Mouse (Mus musculus) liver, embryonic 12.5 days (tissue): ENCODE measurements at regions not wholly inside any gene's neighbourhood (a gene's known extent, or its start where the extent isn't known, plus 50 kb on each side); places are given as distances from the start of the nearest gene placed in this dataset.

Experiments
- ATAC-seq: fragments of 200-750 bp; cut with Nextera tagmentation; 2 replicates; pipeline ENCODE4 v1.8.0; 2017; ENCODE audit warnings: moderate number of reproducible peaks, mild to moderate bottlenecking, moderate library complexity
- H3K27ac ChIP-seq: fragments of 300-500 bp; sonication (generic); 2 replicates; pipeline ENCODE4 v1.5.1; 2016; ENCODE audit warnings: mild to moderate bottlenecking
- H3K27me3 ChIP-seq: fragments of 300-500 bp; sonication (generic); replicated peaks from 2 replicates; pipeline ENCODE4 v1.6.1; 2016; ENCODE audit warnings: mild to moderate bottlenecking, moderate library complexity
- H3K36me3 ChIP-seq: fragments of 300-500 bp; sonication (generic); 2 replicates; pipeline ENCODE4 v1.6.1; 2016; ENCODE audit warnings: mild to moderate bottlenecking, moderate library complexity
- H3K4me1 ChIP-seq: fragments of 300-500 bp; sonication (generic); 2 replicates; pipeline ENCODE4 v1.6.1; 2016
- H3K4me2 ChIP-seq: fragments of 300-500 bp; sonication (generic); 2 replicates; pipeline ENCODE4 v1.6.1; 2016; ENCODE audit warnings: mild to moderate bottlenecking, moderate library complexity
- H3K4me3 ChIP-seq: fragments of 300-500 bp; sonication (generic); 2 replicates; pipeline ENCODE4 v1.5.1; 2016; ENCODE audit warnings: mild to moderate bottlenecking, moderate library complexity
- H3K9ac ChIP-seq: fragments of 300-500 bp; sonication (generic); 2 replicates; pipeline ENCODE4 v1.6.1; 2016; ENCODE audit warnings: mild to moderate bottlenecking, moderate library complexity
- H3K9me3 ChIP-seq: fragments of 300-500 bp; sonication (generic); replicated peaks from 2 replicates; pipeline ENCODE4 v1.6.1; 2016; ENCODE audit warnings: mild to moderate bottlenecking, moderate library complexity
- WGBS: fragments of 180-500 bp; shearing (Covaris S2); methylation state at CpG from one replicate; pipeline ENCODE4 v1.1.7; 2016; ENCODE audit not compliant: insufficient replicate concordance; 5-methylcytosine and 5-hydroxymethylcytosine counted together

DNA sequence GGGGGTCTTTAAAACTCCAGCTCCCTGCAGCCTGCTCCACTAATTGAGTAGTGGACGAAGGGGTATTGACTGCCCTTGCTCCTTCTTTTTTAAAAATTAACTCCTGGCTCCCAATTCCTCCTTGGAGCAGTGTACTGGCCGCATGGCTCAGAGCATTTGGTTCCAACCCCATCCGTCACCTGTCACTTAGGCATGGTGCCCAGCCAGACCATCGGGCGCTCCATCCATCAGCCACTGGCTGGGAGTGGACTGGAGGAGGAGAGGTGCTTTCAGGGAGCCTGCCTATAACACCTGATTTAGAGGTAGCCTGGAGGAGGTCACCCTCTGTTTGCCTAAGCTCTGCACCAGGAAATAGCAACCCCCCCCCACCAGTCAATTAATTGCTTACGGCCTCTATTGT is 66.4 kb upstream of the Glce start:
- no peak overlapping the region for H3K4me3 ChIP-seq
- H3K9me3 ChIP-seq: no peaks in the 10 kb centered on the region
- no peak overlapping the region for H3K4me2 ChIP-seq
- H3K27ac ChIP-seq: no peak overlapping the region
- H3K27me3 ChIP-seq: peaks cover 27% of the 10 kb centered on the region
- 51% methylated on average over 6 of the region's 6 CpGs for WGBS
- no peaks in the 10 kb centered on the region for H3K36me3 ChIP-seq
- no peak overlapping the region for H3K9ac ChIP-seq
- peaks cover 12% of the 10 kb centered on the region for H3K4me1 ChIP-seq
- no peak for ATAC-seq

DNA sequence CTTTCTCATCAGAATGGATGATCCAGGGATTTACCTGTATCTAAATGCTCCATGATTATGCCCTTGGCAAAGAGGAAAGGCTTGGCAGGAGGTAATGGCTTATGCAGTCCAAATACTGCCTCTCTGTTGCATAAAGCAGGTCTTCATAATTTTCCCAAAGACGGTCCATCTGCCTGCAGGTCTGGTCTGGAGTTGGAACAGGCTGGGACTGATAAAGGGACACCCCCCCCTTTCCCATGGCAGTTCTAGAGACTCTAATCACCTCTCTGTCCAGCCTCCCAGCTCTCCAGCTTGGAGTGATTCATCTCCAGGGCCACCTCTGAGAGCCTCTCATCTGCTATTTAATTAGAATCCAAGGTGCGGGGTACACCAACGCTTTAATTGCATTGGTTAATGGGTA is 65.9 kb upstream of the Glce start:
- Histone ChIP-seq H3K36me3 (no peaks in the 10 kb centered on the region), H3K9ac (no peak overlapping the region), H3K4me3 (no peak overlapping the region), H3K4me1 (peaks cover 12% of the 10 kb centered on the region), H3K27me3 (peaks cover 27% of the 10 kb centered on the region), H3K4me2 (no peak overlapping the region), H3K27ac (no peak overlapping the region), H3K9me3 (no peaks in the 10 kb centered on the region)
- no peak for ATAC-seq
- WGBS: 71% methylated on average over 3 of the region's 3 CpGs

DNA sequence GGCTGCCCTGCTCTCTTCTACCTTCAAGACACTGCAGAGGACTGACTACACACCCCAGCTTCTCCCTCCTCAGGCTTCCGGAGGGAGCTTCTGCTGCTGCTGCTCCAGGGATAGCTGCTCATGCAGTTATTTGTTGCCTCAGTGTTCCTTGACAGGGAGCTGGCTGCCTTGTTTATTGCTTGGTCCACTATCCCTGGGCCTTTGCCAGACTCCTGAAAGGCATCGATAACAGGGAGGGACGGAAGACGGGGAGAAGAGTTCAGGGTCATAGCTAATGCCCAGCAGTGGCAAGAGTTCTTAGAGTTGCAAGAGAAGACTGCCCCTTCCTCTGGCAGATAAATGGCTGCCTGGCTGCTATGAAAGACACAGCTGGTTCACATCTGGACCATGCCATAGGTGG is 64.4 kb upstream of the Glce start:
- ATAC-seq: no peak
- Histone ChIP-seq H3K4me1 (0 out of 2 replicates have a peak, but pooled peaks cover 1% of the 10 kb centered on the region), H3K9me3 (no peaks in the 10 kb centered on the region), H3K27me3 (peaks cover 27% of the 10 kb centered on the region), H3K4me3 (no peak overlapping the region), H3K4me2 (no peak overlapping the region), H3K9ac (no peak overlapping the region), H3K36me3 (no peaks in the 10 kb centered on the region), H3K27ac (no peak overlapping the region)
- 55% methylated on average over 4 of the region's 4 CpGs for WGBS

DNA sequence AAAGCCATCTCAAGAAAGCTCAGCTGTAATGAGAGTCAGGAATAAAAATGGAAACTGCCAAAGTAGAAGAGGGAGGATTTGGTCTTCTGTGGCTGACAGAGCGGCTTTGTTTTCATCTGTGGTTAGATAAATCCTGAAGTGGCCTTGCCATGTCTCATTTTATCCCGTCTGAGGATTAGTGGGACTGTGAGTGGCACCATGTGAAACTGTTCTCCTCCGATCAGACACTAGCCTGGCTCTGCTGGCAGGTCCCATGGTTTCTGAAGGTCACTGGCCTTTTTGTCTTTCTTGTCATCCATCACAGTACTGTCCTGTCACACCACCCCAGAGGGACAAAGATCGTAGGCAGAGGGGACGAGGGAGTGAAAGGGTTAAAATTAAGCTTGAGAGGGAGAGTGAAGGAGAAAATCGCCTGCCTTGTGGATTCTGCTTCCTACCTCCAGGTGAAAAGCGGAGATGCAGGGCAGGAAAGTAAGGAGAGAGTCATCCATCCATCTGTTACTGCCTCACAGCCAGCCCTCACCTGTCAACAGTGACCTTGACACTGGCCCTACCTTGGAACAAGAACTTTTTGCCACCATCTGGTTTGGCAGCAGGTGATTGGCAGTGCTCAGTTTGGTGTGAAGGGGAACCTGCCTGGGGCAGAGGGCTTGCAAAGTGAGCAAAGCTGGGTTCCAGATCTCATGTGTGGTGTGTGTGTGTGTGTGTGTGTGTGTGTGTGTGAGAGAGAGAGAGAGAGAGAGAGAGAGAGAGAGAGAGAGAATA is 63.2 kb upstream of the Glce start:
- no peak overlapping the region for H3K9ac ChIP-seq
- ATAC-seq: no peak
- H3K27ac ChIP-seq: no peak overlapping the region
- H3K9me3 ChIP-seq: no peaks in the 10 kb centered on the region
- H3K4me3 ChIP-seq: no peak overlapping the region
- H3K4me1 ChIP-seq: no peaks in the 10 kb centered on the region
- 41% methylated on average over 7 of the region's 7 CpGs for WGBS
- no peak overlapping the region for H3K4me2 ChIP-seq
- H3K36me3 ChIP-seq: no peaks in the 10 kb centered on the region
- peaks cover 22% of the 10 kb centered on the region for H3K27me3 ChIP-seq

DNA sequence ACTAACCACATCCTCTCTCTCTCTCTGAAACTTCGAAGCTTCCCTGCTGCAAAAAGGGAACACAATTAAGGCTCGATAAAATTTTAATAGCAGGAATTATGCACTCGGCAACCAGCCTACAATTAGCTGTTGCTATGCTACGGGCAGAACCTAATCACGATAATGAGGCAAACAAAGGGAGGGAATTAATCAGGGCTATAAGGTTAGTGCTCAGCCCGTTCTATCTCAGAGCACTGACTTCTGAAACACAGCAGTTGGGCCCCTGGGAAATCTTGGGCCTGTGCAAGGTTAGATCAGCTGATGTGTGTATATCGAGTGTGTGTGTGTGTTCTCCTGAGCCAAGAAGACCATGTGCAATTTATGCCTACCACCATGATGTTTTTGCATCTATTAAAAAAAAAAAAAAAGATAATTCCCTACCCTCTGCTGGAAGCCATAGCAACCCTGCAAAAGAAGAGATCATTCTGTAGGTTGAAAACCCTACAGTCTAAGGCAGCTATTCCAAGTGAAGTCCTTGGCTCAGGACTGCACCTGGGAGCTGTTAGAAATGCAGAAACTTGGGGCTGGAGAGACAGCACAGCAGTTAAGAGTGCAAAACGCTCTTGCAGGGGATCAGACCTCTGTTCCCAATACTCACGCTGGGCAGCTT is 58.9 kb upstream of the Glce start:
- H3K36me3 ChIP-seq: no peaks in the 10 kb centered on the region
- H3K9me3 ChIP-seq: no peaks in the 10 kb centered on the region
- no peak for ATAC-seq
- no peaks in the 10 kb centered on the region for H3K4me1 ChIP-seq
- no peaks in the 10 kb centered on the region for H3K27me3 ChIP-seq
- H3K9ac ChIP-seq: no peak overlapping the region
- 50% methylated on average over 9 of the region's 9 CpGs for WGBS
- no peak overlapping the region for H3K27ac ChIP-seq
- H3K4me3 ChIP-seq: no peak overlapping the region
- no peak overlapping the region for H3K4me2 ChIP-seq

DNA sequence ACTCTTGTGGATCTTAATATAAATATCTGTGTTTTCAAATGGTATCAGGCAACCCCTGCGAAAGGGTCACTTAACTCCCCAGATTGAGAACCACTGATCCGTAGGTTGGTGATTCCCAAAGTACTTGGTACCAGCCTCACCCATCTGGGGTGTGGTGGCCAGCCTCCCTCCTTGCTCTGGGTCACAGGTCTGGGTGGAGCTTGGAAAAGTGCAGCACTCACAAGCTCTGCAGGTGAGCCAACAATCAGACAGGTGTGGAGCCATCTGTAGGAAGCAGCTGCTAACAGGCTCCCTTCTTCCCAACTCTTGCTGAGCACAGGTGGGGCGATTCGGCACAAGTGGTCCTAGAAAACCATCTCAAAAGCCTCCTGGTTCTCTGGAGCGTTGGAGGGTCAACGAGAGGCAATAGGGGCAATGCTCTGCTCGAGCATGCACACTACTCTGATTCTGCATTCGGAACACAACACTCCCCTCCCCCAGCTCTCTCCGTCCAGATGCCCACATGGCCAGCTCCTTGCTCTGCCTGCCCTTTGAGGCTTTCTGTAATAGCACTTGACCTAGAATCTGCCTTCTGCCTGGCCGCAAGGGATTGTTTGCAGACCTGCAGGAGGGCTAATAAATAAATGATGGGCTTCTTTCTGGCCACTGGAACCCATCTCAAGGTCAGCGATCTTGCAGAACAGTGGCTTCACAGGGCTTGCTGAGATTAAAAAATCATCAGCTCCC is 58.2 kb upstream of the Glce start:
- no peaks in the 10 kb centered on the region for H3K36me3 ChIP-seq
- no peaks in the 10 kb centered on the region for H3K9me3 ChIP-seq
- WGBS: 57% methylated on average over 11 of the region's 11 CpGs
- H3K4me3 ChIP-seq: no peak overlapping the region
- H3K4me2 ChIP-seq: no peak overlapping the region
- no peaks in the 10 kb centered on the region for H3K4me1 ChIP-seq
- H3K27me3 ChIP-seq: no peaks in the 10 kb centered on the region
- H3K9ac ChIP-seq: no peak overlapping the region
- no peak overlapping the region for H3K27ac ChIP-seq
- no peak for ATAC-seq

DNA sequence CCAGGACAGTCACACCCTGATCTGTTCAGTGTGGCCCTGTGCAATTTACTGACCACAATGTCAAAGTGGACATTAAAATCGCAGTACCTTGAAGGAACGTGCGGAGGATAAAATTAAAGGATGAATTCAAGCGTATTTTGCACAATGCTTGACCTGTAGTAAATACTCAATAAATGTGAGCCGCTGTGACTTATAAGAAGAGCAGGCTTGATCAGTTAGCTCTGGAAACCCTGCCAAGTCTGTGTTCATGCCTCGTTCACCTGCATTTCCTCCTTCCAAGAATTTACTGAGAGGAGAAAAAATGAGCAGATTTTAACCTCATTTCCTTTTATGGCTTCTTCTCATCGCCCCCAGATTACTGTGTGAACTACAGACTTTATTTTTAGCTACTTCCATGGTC is 52.2 kb upstream of the Glce start:
- ATAC-seq: no peak
- Histone ChIP-seq H3K9ac (no peak overlapping the region), H3K27ac (no peak overlapping the region), H3K36me3 (no peaks in the 10 kb centered on the region), H3K27me3 (no peaks in the 10 kb centered on the region), H3K9me3 (no peaks in the 10 kb centered on the region), H3K4me2 (no peak overlapping the region), H3K4me3 (no peak overlapping the region), H3K4me1 (no peaks in the 10 kb centered on the region)
- 66% methylated on average over 7 of the region's 7 CpGs for WGBS
